Mouse (Mus musculus) testis, adult 2 months (tissue): Measurements from ENCODE around the gene Pnliprp1.

ENCODE experiments used
- CTCF ChIP-seq: fragments of 200-500 bp; IDR thresholded peaks from 2 replicates; pipeline ENCODE4 v1.5.1; 2012; ENCODE audit warnings: low read depth, mild to moderate bottlenecking, inconsistent platforms, low read length, moderate library complexity; ENCODE audit not compliant: control insufficient read depth, insufficient read depth, insufficient replicate concordance
- POLR2A ChIP-seq: fragments of 200-500 bp; IDR thresholded peaks from 2 replicates; pipeline ENCODE4 v1.6.1; 2012; ENCODE audit warnings: low read depth, mild to moderate bottlenecking, inconsistent platforms, low read length, moderate library complexity; ENCODE audit not compliant: control insufficient read depth

- no peak for TF ChIP-seq CTCF
- TF ChIP-seq POLR2A, result no peak
Observed at GRCm38 (mm10) chr19:58688933-58689332, 39.8 kb upstream of the Pnliprp1 start.
